Mouse (Mus musculus) bone marrow macrophage, adult 2 months (primary cell): ENCODE data around the gene Eva1b. TPM values are rescaled to one million over a fixed set of nuclear protein-coding genes. Genes with fewer than 3 reads are reported as not detected.
"Not testable (repeated sequence)": the region's sequence is repeated elsewhere in the genome, so short reads cannot be mapped to it uniquely, and the experiment has no call there.

Experiments
- H3K27ac ChIP-seq: 2 replicates; pipeline ENCODE4 v1.5.1; 2012; ENCODE audit warnings: low read depth, low read length; ENCODE audit not compliant: insufficient read depth
- H3K4me1 ChIP-seq: 2 replicates; pipeline ENCODE4 v1.6.1; 2012; ENCODE audit warnings: low read length; ENCODE audit not compliant: control insufficient read depth, insufficient read depth
- H3K4me3 ChIP-seq: 2 replicates; pipeline ENCODE4 v1.5.1; 2012; ENCODE audit warnings: mild to moderate bottlenecking, low read length, moderate library complexity; ENCODE audit not compliant: insufficient read depth
- CTCF ChIP-seq: IDR thresholded peaks from 2 replicates; pipeline ENCODE4 v1.5.1; 2012; ENCODE audit warnings: low read depth, mild to moderate bottlenecking, low read length, moderate library complexity
- POLR2A ChIP-seq: IDR thresholded peaks from 2 replicates; pipeline ENCODE4 v1.6.1; 2012; ENCODE audit warnings: mild to moderate bottlenecking, low read depth, low read length, borderline replicate concordance
- polyA plus RNA-seq: library from polyadenylated mRNA; stranded (reverse); fragments of >200 nt; gene quantifications from 2 replicates; pipeline ENCODE4 v1.2.4, GENCODE M21; 2012; ENCODE audit not compliant: missing spikeins, insufficient read depth, insufficient read length

Eva1b gene
- polyA plus RNA-seq, 1 experiment: 20.7 TPM

DNA sequence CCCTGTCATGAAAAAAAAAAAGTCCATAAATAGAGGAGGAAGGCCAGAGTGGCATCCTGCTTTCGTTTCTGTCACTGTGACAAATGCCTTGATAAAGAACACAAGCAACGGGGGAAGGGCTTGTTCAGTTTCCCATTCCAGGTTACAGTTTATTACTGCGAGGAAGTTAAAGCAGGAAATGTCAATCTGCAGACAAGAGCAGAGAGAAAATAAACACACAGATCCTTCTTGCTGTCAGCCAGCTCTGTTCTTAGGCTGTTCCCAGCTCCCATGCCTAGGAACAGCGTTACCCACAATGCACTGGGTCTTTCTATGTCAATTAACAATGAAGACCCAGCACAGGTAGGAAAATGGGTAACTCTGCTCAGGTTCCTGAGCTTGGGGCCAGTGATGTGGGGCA is 7.6 kb downstream of the Eva1b start:
- no peak overlapping the region for H3K4me3 ChIP-seq
- TF ChIP-seq POLR2A: no peak
- no peak for TF ChIP-seq CTCF
- peaks cover 18% of the 10 kb centered on the region for H3K4me1 ChIP-seq
- peak overlapping the region; percentile 22 for H3K27ac ChIP-seq

DNA sequence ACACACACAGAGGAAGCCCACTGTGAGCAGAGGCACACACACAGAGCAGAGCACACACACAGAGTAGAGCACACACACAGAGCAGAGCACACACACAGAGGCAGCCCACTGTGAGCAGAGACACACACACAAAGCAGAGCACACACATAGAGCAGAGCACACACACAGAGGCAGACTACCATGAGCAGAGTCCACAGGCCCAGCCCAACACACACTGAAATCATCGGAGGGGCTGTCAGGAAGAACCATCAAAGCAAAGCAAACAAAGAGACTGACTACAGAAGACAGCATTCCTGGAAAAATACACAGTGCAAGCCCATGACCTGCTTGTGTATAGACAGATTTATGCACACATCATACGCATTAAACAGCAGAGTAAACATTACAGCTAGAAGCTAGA is 8.3 kb downstream of the Eva1b start:
- TF ChIP-seq POLR2A: no peak
- Histone ChIP-seq H3K4me3 (no peak overlapping the region), H3K27ac (no peak overlapping the region), H3K4me1 (peaks cover 18% of the 10 kb centered on the region)

DNA sequence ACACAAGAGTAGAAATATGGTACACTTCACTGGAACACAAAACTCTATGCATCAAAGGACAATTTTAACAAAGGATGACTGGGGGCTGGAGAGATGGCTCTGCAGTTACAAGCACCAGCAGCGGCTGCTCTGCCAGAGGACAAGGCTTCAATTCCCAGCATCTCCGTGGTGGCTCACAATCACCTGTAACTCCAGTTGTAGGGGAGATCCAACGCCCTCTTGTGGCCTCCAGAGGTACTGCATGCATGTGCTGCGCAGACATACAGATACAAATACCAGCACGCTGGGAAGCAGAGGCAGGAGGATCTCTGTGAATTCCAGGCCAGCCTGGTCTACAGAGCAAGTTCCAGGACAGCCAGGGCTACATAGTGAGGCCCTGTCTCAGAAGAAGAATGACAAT is 9.1 kb downstream of the Eva1b start:
- no peak overlapping the region for H3K4me3 ChIP-seq
- TF ChIP-seq POLR2A: no peak
- peak; percentile 95 for TF ChIP-seq CTCF
- H3K4me1 ChIP-seq: peaks cover 18% of the 10 kb centered on the region
- no peak overlapping the region for H3K27ac ChIP-seq

GRCm38 (mm10) chr4:126157562-126157961 is 10.0 kb downstream of the Eva1b start:
- H3K4me3 ChIP-seq: no peak overlapping the region
- no peak overlapping the region for H3K27ac ChIP-seq
- TF ChIP-seq CTCF (no peak), POLR2A (no peak)

GRCm38 (mm10) chr4:126159455-126159854 is 11.9 kb downstream of the Eva1b start:
- no peak for TF ChIP-seq CTCF
- no peak for TF ChIP-seq POLR2A
- H3K4me3 ChIP-seq: no peak overlapping the region
- no peak overlapping the region for H3K27ac ChIP-seq
- H3K4me1 ChIP-seq: peaks cover 18% of the 10 kb centered on the region

More at GRCm38 (mm10) chr4:126157562-126157961, 10.0 kb downstream of the Eva1b start:
- H3K4me1 ChIP-seq: peaks cover 18% of the 10 kb centered on the region

GRCm38 (mm10) chr4:126160981-126161380 is 13.4 kb downstream of the Eva1b start:
- Histone ChIP-seq H3K4me1 (peaks cover 6% of the 10 kb centered on the region), H3K4me3 (no peak overlapping the region), H3K27ac (no peak overlapping the region)
- TF ChIP-seq POLR2A (no peak), CTCF (no peak)

DNA sequence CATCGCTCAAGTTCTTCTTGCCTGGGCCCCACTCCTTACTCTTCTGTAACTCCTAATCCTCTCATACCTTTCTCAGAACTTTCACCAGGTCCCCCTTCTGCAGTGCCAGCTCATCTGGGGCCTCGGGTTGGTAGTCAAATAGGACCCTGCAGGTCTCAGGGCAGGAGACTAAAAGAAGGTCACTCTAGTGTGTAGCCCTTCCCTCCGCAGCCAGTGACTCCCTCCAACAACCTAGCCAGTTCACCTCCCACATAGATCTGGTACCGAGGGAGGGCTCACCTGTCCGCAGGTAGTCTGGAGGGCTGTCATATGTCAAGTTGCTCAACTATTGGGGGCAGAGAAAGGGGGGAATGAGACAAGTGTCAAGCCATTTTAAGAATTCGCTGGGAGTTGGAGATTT is 13.9 kb downstream of the Eva1b start:
- Histone ChIP-seq H3K4me3 (no peak overlapping the region), H3K27ac (no peak overlapping the region), H3K4me1 (0 out of 2 replicates have a peak, but pooled peaks cover 2% of the 10 kb centered on the region)
- TF ChIP-seq POLR2A (no peak), CTCF (no peak)

GRCm38 (mm10) chr4:126161986-126162385 is 14.4 kb downstream of the Eva1b start:
- Histone ChIP-seq H3K4me1 (no peaks in the 10 kb centered on the region), H3K27ac (no peak overlapping the region), H3K4me3 (no peak overlapping the region)
- TF ChIP-seq CTCF (no peak), POLR2A (no peak)

GRCm38 (mm10) chr4:126162544-126163066 is 15.1 kb downstream of the Eva1b start:
- no peak for TF ChIP-seq POLR2A
- no peak for TF ChIP-seq CTCF
- Histone ChIP-seq H3K27ac (no peak overlapping the region), H3K4me1 (no peaks in the 10 kb centered on the region), H3K4me3 (peak overlapping the region; percentile 49)

DNA sequence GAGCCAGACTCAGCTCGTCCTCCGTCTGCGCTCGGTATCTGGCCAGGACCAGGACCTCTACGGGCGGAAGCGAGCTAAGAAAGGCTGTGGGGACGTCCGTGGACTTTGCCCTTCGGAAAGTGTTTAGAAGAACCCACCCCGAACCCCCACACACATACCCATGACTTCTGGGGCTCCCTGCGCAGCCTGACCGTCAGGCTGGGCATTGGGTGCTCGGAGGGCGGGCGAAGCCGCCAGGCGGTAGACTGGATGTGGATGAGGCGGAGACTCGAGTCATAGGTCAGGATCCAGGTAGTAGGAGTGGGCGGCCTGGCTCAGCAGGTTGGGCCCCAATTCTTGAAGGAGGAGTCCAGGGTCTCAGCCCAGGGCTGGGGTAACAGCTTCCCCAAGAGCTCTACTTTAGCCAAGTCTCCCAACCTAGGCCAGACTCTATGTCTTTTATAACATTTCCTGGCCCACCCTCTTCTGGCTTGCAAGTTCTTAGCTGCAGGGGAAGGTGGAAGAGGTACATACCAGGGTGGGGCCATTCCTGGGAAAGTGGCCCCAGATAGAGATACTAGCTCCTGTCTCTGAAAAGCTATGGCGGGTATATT is 15.6 kb downstream of the Eva1b start, which contains the start of gene Sh3d21:
TSS of gene Sh3d21 (minus strand) at position 425 of the 593 bp plus-strand sequence.
- TF ChIP-seq POLR2A (no peak), CTCF (no peak)
- no peak within 1 kb of the TSS for H3K27ac ChIP-seq
- H3K4me3 ChIP-seq: peak within 1 kb of the TSS; percentile 49
- H3K4me1 ChIP-seq: no peaks in the 10 kb centered on the region

DNA sequence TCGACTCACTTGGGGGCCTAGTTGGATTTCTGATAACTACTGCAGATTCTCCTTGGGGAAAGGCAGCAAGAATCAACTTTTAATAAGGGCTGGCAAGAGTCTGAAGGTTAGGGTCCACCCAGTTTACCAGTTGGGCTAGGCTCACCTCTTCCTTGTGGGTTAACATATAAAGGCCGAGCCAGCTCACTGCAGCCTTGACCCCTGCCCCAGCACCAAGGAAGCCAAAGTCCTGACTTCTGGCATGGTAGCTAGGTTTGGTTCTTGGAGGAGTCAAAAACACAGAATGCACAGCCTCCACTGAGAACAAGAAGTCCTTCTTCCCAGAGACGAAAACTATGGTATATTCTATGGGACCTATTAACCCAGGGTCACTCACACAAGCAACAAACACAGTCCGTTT is 16.1 kb downstream of the Eva1b start:
- Histone ChIP-seq H3K4me1 (no peaks in the 10 kb centered on the region), H3K4me3 (no peak overlapping the region), H3K27ac (no peak overlapping the region)
- TF ChIP-seq POLR2A: no peak
- TF ChIP-seq CTCF: no peak

DNA sequence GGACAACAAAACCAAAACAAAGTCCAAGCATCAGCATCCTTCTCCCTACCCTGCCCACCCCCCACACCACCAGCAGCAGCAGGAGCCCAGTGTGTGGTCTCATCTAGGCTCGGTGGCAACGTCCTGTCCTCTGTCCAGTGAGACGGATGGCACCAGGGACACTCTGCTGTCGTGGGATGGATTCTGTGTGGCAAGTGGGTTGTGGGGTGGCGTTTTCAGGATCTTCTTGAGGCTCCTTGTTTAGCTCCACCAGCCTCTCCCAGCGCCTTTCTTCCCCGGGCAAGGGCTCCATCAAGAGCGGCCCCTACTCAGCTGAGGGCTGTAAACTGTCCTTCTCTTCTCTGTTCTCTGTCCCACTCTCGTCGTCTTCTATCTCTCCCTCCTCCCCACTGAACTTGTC is 17.5 kb downstream of the Eva1b start:
- H3K27ac ChIP-seq, H3K4me1 ChIP-seq: not testable (repeated sequence)

More for the DNA sequence above, 17.5 kb downstream of the Eva1b start:
- not testable (repeated sequence) for H3K4me3 ChIP-seq
